Mouse (Mus musculus): ENCODE measurements around the gene Cntf. TPM values are rescaled to one million over a fixed set of nuclear protein-coding genes. Genes with fewer than 3 reads are reported as not detected.

Gene Cntf
- polyA plus RNA-seq, 1 experiment from 2014 or later: 1.1 TPM

DNA sequence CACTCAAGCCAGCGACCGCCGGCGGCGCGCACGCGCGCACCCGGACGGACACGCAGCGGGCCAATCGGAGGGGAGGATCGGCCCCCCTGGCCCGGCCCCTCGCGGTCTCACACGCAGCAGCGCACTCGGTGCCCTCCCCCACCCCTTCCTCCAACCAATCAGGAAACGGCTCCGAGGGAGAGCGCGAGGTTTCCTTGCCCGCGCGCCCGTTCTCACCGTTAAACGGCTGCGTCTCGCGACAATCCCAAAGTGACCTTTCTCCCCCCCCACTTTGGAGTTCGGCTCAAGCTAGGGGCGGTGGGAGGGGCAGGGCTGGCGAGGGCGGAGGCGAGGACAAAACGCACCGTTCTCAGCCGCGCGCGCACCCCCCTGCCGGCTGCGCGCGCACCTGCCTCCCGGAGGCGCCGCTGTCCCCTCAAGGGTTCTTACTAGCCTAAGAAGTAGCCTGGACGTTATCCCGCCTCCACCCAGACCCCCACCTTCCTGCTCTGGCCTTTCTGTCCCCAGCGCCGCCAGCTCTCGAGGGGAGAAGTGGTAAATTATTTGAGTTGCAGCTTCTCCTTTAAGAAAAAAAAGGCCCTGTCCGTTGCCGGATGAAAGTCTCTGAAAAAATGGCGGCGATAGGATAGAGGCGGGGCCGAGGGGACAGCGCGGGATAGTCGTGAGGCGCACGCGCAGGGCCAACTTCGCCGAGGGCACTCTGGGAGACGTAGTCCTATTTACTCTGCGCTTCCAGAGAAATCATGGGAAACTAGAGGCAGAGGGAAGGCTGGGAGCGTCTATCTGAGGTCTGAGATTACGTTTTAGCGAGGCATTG lies 30.3 kb upstream of the Cntf start, which contains the start of the genes Zfp91 and Lpxn:
Gene Zfp91, minus strand, starts transcription at position 616 of the 817 bp plus-strand sequence.
Gene Lpxn, plus strand, starts transcription at position 683 of the 817 bp plus-strand sequence.
- H3K27me3 ChIP-seq (ENCODE audit: insufficient read depth, poor library complexity, severe bottlenecking): no peaks in the 10 kb centered on the region

DNA sequence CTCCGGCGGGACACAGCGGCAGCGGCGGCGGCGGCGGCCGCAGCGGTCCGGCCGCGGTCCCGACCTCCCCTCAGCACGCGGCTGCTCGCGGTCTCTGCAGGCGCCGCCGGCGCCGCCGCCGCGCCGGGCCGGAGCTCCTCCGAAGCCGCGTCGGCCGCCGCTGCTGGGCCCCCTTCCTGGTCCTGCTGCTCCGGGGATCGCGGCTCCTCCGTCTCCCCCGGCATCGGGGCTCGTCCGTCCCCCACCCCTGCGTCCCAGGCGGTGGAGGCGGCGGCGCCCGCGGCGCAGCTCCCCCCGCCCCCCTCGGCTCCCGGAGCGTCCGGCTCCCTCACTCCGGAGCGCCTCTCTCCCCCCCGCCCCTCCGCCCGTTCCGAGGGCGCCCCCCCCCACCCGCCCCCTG lies 29.7 kb upstream of the Cntf start:
- Histone ChIP-seq H3K36me3 (peaks cover under 1% of the 10 kb centered on the region; the same call in 1 of the 2 replicates), H3K27ac (peak overlapping the region; percentile 99), H3K27me3 (ENCODE audit: insufficient read depth, poor library complexity, severe bottlenecking) (no peaks in the 10 kb centered on the region), H3K4me3 (peak overlapping the region; percentile 88), H3K9me3 (no peaks in the 10 kb centered on the region), H3K4me1 (replicated peaks) (peaks cover 29% of the 10 kb centered on the region)
- WGBS: 1% methylated on average over 57 of the region's 63 CpGs
- DNase-seq (ENCODE audit: low spot score): no peak

More for the DNA sequence above, 30.3 kb upstream of the Cntf start, which contains the start of the genes Zfp91 and Lpxn:
- Histone ChIP-seq H3K4me3 (peak within 1 kb of the TSS; percentile 88), H3K36me3 (no peaks in the 10 kb centered on the region), H3K4me1 (replicated peaks) (peaks cover 29% of the 10 kb centered on the region), H3K27ac (peak within 1 kb of the TSS; percentile 99), H3K9me3 (no peaks in the 10 kb centered on the region)
- WGBS: under 1% methylated on average over 76 of the region's 76 CpGs
- DNase-seq (ENCODE audit: low spot score): peak; percentile 97

DNA sequence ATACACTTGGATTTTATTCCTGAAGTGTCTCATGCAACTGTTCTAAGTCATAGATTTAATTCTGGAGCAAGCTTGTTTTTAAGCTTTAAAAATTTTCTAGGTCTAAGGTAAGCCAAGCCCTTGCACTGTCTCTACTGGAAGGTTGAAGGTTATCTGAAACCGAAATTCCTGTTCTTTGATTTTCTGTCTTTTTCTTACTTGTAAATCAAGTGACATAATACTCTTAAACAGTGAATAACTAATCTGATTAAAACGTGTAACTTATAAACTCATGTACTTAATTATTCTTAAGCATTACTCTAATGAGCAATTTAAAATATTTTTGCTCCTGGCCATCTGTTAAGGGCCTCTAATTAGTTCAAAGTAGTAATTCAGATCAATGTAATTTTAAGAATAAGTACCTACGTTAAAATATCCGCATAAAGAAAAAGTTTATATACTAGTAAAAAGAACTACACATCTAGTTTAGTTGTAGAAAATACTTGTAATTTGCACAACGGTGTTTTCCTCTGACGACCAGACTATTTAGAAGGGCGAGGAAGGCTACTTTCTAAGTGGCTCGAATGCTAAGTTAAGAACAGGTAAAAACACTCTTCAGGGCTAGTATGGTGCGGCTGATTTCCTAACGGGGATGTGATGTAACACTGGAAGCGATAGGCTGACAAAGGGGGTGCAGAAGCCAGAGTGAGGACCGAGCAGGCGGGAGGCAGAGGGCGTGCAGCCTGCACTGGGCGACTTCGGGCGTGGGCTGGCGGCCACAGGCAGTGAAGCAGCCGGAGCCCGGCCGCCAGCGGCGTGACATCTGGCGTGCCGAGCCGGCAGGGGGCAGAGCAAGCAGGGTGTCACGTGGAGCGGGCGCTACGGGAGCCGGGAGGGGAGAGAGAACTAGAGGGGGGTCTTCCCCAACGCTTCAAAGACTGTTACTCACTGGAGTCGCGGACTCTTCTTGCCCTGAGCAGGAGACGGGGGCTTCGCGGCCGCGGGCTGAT lies 28.9 kb upstream of the Cntf start:
- H3K9me3 ChIP-seq: no peaks in the 10 kb centered on the region
- H3K4me1 ChIP-seq (replicated peaks): peaks cover 29% of the 10 kb centered on the region
- H3K27ac ChIP-seq: peak overlapping the region; percentile 99
- peak overlapping the region; percentile 88 for H3K4me3 ChIP-seq
- peaks cover 4% of the 10 kb centered on the region; the same call in 1 of the 2 replicates for H3K36me3 ChIP-seq
- H3K27me3 ChIP-seq (ENCODE audit: insufficient read depth, poor library complexity, severe bottlenecking): no peaks in the 10 kb centered on the region
- DNase-seq (ENCODE audit: low spot score): peak; percentile 90
- 2% methylated on average over 39 of the region's 39 CpGs for WGBS

DNA sequence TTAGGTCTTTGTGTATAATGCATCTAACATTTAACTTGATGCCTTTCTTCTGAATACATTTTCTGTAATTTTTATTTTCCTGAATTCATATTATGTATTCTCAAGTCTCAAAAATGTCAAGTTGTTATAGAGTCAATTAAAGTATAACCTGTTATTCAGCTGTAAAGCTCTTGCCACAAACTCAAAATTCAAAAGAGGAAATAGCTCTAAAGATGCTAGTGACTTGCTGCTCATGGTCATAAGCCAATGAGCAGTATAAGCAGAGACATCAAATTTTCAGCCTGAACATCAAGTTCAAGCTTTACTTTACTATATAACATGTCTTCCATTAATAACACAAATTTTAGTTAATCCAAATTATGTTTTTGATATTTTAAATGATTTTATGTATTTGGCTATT lies 26.9 kb upstream of the Cntf start:
- Histone ChIP-seq H3K27me3 (ENCODE audit: insufficient read depth, poor library complexity, severe bottlenecking) (no peaks in the 10 kb centered on the region), H3K27ac (no peak overlapping the region), H3K9me3 (no peaks in the 10 kb centered on the region), H3K36me3 (peaks cover 18% of the 10 kb centered on the region), H3K4me1 (replicated peaks) (peaks cover 24% of the 10 kb centered on the region), H3K4me3 (no peak overlapping the region)
- DNase-seq (ENCODE audit: low spot score): no peak

DNA sequence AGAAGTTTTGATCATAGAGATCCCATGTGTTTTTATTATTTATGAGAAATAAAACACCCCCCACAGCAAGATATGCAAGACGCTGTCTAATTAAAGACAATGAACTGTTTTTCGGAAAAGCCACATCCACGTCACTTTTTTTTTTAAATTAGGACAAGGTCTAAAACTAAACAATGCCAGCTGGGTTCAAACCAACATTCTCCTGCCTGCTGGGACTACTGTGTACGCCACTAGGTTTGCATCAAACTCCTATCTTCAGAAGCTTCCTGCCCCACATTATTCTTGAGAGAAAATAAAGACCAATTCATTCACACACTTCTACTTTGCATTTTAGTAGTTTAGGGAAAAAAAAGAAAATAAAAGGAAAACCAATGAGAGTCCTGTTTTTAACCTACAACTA lies 22.3 kb upstream of the Cntf start:
- no peak overlapping the region for H3K27ac ChIP-seq
- H3K4me1 ChIP-seq (replicated peaks): peaks cover 8% of the 10 kb centered on the region; the same call in 1 of the 2 replicates
- no peak for DNase-seq (ENCODE audit: low spot score)
- H3K27me3 ChIP-seq (ENCODE audit: insufficient read depth, poor library complexity, severe bottlenecking): no peaks in the 10 kb centered on the region
- H3K36me3 ChIP-seq: peaks cover 23% of the 10 kb centered on the region
- 0 out of 2 replicates have a peak, but pooled peaks cover 3% of the 10 kb centered on the region for H3K9me3 ChIP-seq
- H3K4me3 ChIP-seq: no peak overlapping the region
- WGBS: 95% methylated on average over 4 of the region's 4 CpGs

DNA sequence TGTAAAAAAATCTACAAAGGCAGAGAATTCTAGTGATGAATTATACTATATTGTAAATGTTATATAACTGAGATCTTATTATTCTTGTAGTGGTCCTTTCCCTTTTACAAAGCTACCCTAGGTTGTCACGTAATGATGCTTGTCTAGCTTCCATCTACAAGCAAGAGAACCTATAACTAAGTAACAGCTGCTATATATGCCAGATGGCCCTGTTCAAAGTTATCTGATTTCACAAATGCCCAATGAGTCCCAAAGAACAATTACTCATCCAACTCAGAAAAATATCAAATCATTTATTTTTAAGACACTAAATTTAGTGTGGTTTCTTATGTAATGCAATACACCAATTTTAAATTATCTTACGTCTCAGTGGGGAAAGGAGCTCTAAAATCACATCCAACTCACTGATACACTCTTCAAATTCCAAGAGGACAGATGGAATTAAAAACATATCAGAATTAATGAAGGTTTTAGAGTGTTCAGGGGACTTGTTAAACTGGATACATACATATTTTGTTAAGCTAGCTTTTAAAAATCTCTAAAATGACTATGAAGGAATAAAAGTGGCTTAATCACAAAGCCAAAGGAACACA lies 21.5 kb upstream of the Cntf start:
- no peak overlapping the region for H3K4me3 ChIP-seq
- no peaks in the 10 kb centered on the region for H3K27me3 ChIP-seq (ENCODE audit: insufficient read depth, poor library complexity, severe bottlenecking)
- DNase-seq (ENCODE audit: low spot score): no peak
- 0 out of 2 replicates have a peak, but pooled peaks cover 3% of the 10 kb centered on the region for H3K9me3 ChIP-seq
- no peak overlapping the region for H3K27ac ChIP-seq
- peaks cover 7% of the 10 kb centered on the region; the same call in 1 of the 2 replicates for H3K4me1 ChIP-seq (replicated peaks)
- WGBS: 98% methylated on average over 2 of the region's 2 CpGs
- peaks cover 23% of the 10 kb centered on the region for H3K36me3 ChIP-seq

DNA sequence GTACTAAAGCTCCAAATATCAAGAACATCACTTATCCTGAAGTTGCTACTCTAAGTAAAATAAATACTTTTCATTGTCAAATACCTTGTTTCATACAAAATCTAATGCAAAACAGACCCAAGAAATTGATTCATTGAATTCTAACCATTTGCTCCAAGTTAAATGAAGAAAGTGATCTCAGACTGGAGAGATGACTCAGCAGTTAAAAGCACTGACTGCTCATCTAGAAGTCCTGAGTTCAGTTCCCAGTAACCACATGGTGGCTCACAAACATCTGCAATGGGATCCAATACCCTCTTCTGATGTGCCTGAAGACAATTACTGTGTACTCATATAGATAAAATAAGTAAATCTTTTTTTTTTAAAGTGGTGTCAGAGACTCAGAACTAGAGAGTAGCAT lies 15.0 kb upstream of the Cntf start:
- no peak for DNase-seq (ENCODE audit: low spot score)
- H3K4me1 ChIP-seq (replicated peaks): no peaks in the 10 kb centered on the region
- peaks cover 38% of the 10 kb centered on the region for H3K36me3 ChIP-seq
- H3K27ac ChIP-seq: no peak overlapping the region
- H3K9me3 ChIP-seq: no peaks in the 10 kb centered on the region
- H3K4me3 ChIP-seq: no peak overlapping the region
- no peaks in the 10 kb centered on the region for H3K27me3 ChIP-seq (ENCODE audit: insufficient read depth, poor library complexity, severe bottlenecking)

DNA sequence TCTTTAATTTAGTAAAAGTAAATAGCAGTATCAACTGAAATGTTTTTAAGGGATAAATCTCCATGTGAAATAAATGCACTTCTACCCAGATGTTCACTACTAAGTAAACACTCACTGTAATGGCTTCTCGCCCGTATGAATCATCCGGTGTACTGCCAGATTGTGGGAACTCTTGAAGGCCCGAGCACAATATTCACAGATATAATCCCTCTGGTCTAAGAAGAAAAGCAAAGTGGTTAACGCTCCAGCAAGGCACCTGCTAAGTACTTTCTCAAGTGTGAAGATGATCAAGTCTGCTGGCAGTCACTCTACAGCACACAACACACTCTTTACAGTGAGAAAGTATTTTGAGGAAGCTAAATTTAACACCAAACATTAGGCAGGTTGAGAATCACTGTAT lies 5.5 kb upstream of the Cntf start:
- Histone ChIP-seq H3K27me3 (ENCODE audit: insufficient read depth, poor library complexity, severe bottlenecking) (no peaks in the 10 kb centered on the region), H3K27ac (no peak overlapping the region), H3K4me1 (replicated peaks) (no peaks in the 10 kb centered on the region), H3K9me3 (no peaks in the 10 kb centered on the region), H3K4me3 (no peak overlapping the region), H3K36me3 (peaks cover 91% of the 10 kb centered on the region)
- 96% methylated on average over 5 of the region's 5 CpGs for WGBS
- DNase-seq (ENCODE audit: low spot score): no peak

DNA sequence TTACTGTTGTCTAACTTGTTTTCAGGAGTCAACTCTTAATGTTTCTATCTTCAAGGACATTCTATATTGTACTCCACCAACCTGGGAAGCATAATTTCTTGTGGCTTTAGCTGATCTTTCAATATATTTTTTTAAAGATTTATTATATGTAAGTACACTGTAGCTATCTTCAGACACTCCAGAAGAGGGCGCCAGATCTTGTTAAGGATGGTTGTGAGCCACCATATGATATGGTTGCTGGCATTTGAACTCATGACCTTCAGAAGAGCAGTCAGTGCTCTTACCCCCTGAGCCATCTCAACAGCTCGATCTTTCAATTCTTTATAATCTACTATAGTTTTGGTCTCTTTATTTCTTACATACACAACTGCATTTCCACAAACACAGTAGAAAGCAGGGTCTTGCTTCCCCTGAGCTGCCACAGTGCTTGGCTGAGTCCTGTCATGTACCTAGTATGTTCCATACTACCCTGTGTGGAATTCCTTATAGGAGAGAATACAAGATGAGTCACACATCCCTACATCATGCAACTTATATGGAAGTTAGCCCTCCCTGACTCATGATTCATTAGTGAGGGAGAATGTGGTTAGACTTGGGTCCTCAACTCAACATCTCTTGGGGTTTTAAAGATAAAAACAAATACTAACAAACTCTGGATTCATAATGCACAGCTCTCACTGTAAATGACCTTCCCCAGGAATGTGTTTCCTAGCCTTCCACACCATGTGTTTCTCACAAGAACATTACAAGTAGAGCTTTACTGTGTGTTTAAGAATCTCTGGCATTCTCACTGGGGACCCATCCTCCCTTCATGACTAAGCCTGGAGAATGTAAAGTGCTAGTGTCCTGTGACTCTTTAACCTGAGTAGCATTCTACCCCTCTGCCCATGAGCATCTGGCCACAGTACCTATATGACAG lies 3.0 kb downstream of the Cntf start:
- WGBS: 61% methylated on average over 2 of the region's 2 CpGs
- no peaks in the 10 kb centered on the region for H3K9me3 ChIP-seq
- peaks cover 57% of the 10 kb centered on the region for H3K36me3 ChIP-seq
- DNase-seq (ENCODE audit: low spot score): no peak
- H3K4me1 ChIP-seq (replicated peaks): no peaks in the 10 kb centered on the region
- no peak overlapping the region for H3K27ac ChIP-seq
- H3K4me3 ChIP-seq: no peak overlapping the region
- H3K27me3 ChIP-seq (ENCODE audit: insufficient read depth, poor library complexity, severe bottlenecking): no peaks in the 10 kb centered on the region

DNA sequence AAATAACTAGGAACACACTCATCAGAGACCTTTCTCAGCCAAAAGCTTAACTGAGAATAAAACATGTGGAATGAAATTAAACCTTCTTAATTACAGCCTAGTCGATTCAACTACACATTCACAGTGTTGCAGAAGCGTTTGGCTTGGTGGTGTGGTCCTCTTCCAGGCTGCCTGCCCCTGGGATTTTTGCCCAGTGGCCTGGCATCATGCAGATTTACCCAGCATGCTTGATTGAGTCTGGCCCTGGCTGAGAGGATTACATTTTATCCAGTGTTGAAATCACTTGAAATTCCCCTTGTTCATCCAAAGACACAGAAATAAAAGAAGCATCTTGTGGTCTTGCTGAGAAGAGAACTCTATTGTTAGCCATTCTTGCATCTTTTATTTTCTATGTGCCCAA lies 5.8 kb downstream of the Cntf start:
- WGBS: 71% methylated on average over 2 of the region's 2 CpGs
- H3K4me1 ChIP-seq (replicated peaks): no peaks in the 10 kb centered on the region
- H3K27me3 ChIP-seq (ENCODE audit: insufficient read depth, poor library complexity, severe bottlenecking): no peaks in the 10 kb centered on the region
- H3K27ac ChIP-seq: no peak overlapping the region
- peaks cover 34% of the 10 kb centered on the region for H3K36me3 ChIP-seq
- no peak for DNase-seq (ENCODE audit: low spot score)
- H3K4me3 ChIP-seq: no peak overlapping the region
- no peaks in the 10 kb centered on the region for H3K9me3 ChIP-seq

DNA sequence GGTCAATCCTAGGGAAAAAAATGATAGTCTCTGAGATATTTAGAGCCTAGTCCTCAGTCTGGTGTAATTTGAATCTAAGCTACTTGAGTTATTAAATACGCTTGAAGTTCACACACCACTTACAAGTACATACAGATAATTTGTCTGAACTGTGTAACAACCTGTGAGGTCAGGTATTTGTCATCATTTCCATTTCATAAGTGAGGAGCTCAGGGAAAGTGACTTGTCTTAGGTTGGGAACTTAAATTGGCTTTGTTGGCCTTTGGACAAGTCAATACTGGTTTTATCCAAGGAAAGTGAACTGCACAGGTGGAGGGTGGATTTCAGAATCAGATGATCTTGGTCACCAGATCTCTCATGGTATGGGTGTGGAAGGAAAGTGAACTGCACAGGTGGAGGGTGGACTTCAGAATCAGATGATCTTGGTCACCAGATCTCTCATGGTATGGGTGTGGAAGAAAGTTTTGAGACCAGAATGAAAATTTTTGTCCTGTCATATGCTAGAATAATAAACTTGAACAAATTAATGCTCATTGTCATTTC lies 6.4 kb downstream of the Cntf start:
- no peak overlapping the region for H3K27ac ChIP-seq
- DNase-seq (ENCODE audit: low spot score): no peak
- H3K36me3 ChIP-seq: peaks cover 28% of the 10 kb centered on the region
- 86% methylated on average over 1 of the region's 1 CpGs for WGBS
- H3K4me3 ChIP-seq: no peak overlapping the region
- no peaks in the 10 kb centered on the region for H3K4me1 ChIP-seq (replicated peaks)
- no peaks in the 10 kb centered on the region for H3K27me3 ChIP-seq (ENCODE audit: insufficient read depth, poor library complexity, severe bottlenecking)
- H3K9me3 ChIP-seq: no peaks in the 10 kb centered on the region
